Mouse (Mus musculus) C2C12 (cell line): ENCODE results near the gene Gast.

Source experiments
- CEBPB ChIP-seq: IDR thresholded peaks from one replicate; pipeline ENCODE4 v1.6.1; 2011; ENCODE audit warnings: low read depth, mild to moderate bottlenecking, control low read depth, moderate library complexity
- CTCF ChIP-seq: IDR thresholded peaks from one replicate; pipeline ENCODE4 v1.5.1; 2011; ENCODE audit not compliant: control insufficient read depth, insufficient read depth, insufficient read length
- MYOD1 ChIP-seq: IDR thresholded peaks from one replicate; pipeline ENCODE4 v1.6.1; 2011; ENCODE audit warnings: low read depth; ENCODE audit not compliant: control insufficient read depth, insufficient read length

GRCm38 (mm10) chr11:100332766-100333515 is 1.3 kb upstream of the Gast start:
- TF ChIP-seq CEBPB (no peak), CTCF (no peak), MYOD1 (no peak)
